Mouse (Mus musculus): ENCODE results near the gene Fam78b.

The Fam78b gene

GRCm38 (mm10) chr1:167001174-167001843 is at the start of gene Fam78b:
Fam78b (plus strand) TSS chr1:167001417.
- in situ Hi-C loops (cut with MboI, MseI): no loop called here

GRCm38 (mm10) chr1:166964508-166964907 is 36.7 kb upstream of the Fam78b start:
- in situ Hi-C loops (cut with MboI, MseI): loop anchor here (25.0 kb wide), 1 partner anchor 1998 kb away; no protein-coding TSS in a partner anchor

GRCm38 (mm10) chr1:166968271-166968670 is 32.9 kb upstream of the Fam78b start:
- in situ Hi-C loops (cut with MboI, MseI): loop anchor here (25.0 kb wide), 1 partner anchor 1994 kb away; no protein-coding TSS in a partner anchor

GRCm38 (mm10) chr1:166973731-166974130 is 27.5 kb upstream of the Fam78b start:
- in situ Hi-C loops (cut with MboI, MseI): loop anchor here (25.0 kb wide), 1 partner anchor 1989 kb away; no protein-coding TSS in a partner anchor

- in situ Hi-C loops (cut with MboI, MseI): no loop called here
Observed at GRCm38 (mm10) chr1:166978611-166979010, 22.6 kb upstream of the Fam78b start.

DNA sequence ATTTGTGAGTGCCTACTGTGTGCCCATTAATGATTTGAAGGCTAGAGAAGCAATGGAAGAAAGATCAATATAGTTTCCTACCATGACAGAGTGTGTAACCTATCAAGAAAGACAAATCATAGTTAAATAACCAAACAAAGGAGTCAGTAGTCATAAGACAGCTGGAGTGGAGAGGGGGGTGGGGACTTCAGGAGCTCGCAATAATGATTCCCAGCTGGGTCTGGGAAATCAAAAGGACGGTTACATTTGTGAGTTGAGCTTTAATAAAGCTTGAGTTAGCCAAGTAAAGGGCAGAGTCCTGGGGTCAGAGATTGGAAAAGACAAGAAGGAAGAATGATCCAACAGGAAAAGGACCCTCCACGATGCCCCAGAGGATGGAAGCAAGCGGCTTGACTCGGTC is 7.0 kb upstream of the Fam78b start:
- in situ Hi-C loops (cut with MboI, MseI): loop anchor here (10.0 kb wide), 1 partner anchor 1229 kb away; the partner anchor contains the start of gene Creg1

GRCm38 (mm10) chr1:166996250-166996649 is 5.0 kb upstream of the Fam78b start:
- in situ Hi-C loops (cut with MboI, MseI): loop anchor here (10.0 kb wide), 1 partner anchor 1231 kb away; the partner anchor contains the start of gene Creg1

DNA sequence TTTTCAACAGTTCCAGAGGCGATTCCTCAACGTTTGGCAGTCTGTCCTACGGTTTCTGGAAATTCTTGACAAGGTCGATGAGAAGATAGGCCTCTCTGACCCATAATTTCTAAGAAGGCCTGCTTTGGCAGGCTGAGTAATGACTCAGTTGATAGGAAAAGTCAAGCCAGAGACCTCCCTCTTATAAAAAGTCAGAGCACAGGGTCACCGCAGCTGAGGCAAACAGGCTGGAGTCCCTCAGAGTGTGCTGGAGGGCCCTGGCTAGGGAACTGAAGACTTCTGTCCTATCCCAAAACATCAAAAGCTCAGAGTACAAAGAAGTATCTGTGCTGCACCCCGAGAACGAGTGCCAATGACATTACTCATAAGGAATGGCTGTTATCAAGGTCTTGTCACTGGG is 4.4 kb upstream of the Fam78b start:
- in situ Hi-C loops (cut with MboI, MseI): loop anchor here (10.0 kb wide), 1 partner anchor 1232 kb away; the partner anchor contains the start of gene Creg1

- in situ Hi-C loops (cut with MboI, MseI): no loop called here
Observed at GRCm38 (mm10) chr1:167000529-167001173, 566 bp upstream of the Fam78b start.

- in situ Hi-C loops (cut with MboI, MseI): no loop called here
Observed at GRCm38 (mm10) chr1:167001844-167002485, 748 bp downstream of the Fam78b start.

- in situ Hi-C loops (cut with MboI, MseI): no loop called here
Observed at GRCm38 (mm10) chr1:167002486-167002850, 1.3 kb downstream of the Fam78b start.

DNA sequence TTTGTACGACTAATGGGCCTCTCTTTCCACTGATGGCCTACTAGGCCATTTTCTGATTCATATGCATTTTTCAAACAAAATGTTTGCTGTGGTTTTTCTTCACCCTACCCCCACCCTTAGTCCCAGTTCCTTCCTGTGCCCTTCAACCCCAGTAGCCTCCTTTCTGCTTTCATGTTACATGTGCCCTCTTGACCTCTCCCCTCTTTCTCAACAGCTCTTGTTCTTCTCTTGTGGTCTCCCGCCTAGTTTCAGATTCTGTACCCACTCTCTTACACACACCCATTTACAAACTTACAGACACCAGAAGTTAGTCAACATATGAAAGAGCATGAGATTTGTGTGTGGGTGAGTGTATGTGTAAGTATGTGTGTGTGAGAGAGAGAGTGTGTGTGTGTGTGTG is 3.4 kb downstream of the Fam78b start:
- in situ Hi-C loops (cut with MboI, MseI): no loop called here

DNA sequence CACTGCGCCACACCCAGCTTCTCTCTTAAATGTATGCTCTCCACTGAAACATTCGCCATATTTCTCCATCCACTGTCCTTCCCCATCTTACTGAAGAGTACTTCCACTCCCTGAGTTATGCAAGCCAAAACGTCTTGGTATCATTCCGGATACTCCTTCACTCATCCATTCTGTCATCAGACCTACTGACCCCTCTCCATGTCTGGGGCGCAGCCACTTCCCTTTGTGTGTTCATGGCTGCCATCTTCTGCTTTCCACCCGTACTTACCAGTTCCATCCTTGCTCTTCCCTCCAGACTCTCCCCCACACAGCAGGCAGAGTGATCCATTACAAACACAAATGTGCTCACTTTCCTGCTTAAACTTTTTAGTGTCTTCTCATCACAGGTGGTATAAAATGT is 6.1 kb downstream of the Fam78b start:
- in situ Hi-C loops (cut with MboI, MseI): no loop called here

DNA sequence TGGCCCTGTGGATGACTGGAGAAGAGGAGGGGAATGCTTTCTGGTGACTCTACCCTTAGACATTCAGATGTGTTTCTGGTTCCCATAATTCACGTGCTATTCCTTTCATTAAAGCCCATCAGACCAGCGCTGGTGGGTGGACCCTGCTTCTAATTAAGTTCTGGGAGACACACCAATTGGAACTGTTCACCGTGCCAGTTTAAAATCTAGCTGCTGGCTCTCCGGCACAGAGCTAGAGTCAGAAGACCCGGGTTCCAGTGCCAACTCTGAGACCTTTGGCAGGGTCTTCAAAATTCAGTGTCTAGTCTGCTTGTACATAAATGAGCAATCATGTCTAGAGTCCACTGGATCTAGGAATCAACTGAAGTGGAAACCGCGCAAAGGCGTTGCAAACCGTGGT is 9.0 kb downstream of the Fam78b start:
- in situ Hi-C loops (cut with MboI, MseI): no loop called here

GRCm38 (mm10) chr1:167011301-167011700 is 10.1 kb downstream of the Fam78b start:
- in situ Hi-C loops (cut with MboI, MseI): no loop called here

- in situ Hi-C loops (cut with MboI, MseI): no loop called here
Observed at GRCm38 (mm10) chr1:167012616-167013015, 11.4 kb downstream of the Fam78b start.

- in situ Hi-C loops (cut with MboI, MseI): no loop called here
Observed at GRCm38 (mm10) chr1:167013234-167013864, 12.1 kb downstream of the Fam78b start.

DNA sequence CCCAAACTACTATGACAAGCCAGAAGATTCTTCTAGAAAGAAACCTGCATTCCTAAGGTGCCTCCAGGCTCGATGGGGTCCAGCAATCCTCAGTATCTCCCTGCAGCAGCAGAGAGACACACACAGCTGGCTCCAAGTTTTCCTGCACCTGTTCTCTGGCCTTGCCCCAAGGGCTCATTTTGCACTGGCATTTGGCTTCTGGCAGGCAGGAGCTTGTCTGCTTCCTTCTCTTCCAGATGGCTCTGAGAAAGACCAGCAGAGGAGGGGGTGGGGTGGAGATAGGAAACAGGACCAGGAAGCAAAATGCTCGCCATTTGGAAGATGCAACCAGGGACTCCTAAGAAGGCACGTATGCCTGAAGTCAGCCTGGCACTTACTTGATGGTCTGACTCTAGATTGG is 15.1 kb downstream of the Fam78b start:
- in situ Hi-C loops (cut with MboI, MseI): no loop called here

GRCm38 (mm10) chr1:167022001-167022424 is 20.8 kb downstream of the Fam78b start:
- in situ Hi-C loops (cut with MboI, MseI): no loop called here

- in situ Hi-C loops (cut with MboI, MseI): no loop called here
Observed at GRCm38 (mm10) chr1:167022541-167023121, 21.4 kb downstream of the Fam78b start.

DNA sequence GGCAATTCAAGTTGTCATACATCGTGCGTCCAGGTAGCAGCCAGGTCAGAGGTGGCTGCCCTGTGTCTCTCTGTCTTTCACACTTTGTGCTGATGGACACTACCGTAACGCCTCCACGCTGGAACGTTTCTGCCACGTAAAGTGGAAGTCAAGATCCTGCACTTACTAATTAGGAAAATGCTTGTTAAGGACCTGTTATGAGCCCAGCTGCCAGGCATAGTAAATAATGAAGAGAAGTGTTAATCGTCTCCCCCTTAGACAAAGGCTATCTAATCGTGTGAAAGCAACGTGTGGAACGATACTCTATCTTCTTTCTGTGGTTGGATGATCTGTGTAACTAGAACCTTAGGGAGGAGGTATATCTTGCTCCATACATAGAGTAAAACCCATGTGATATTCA is 22.6 kb downstream of the Fam78b start:
- in situ Hi-C loops (cut with MboI, MseI): no loop called here

DNA sequence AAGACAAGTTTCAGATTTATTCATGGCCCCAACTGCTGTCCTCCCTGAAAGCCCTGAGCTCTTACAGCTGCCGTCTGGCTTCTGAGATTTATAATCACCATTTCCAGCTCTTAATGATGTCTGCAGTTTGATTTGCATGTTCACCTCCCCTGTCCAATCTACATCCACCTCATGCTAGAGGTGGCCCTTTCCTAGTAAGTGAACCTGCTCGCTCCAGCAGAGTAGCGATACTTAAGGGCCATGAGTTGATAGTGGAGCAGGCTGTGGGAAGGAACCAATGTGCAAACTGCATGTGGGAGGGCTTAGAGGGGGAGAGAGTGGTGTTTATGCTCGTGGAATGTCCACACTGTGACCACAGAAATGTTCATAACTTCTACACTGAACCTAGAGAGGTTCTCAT is 23.7 kb downstream of the Fam78b start:
- in situ Hi-C loops (cut with MboI, MseI): no loop called here

All from T-helper 1 cell (primary cell).